Mouse (Mus musculus): ENCODE data around the gene Cd46. TPM values are rescaled to one million over a fixed set of nuclear protein-coding genes. Genes with fewer than 3 reads are reported as not detected.

The Cd46 gene
- polyA plus RNA-seq, 1 experiment, result 5.5 TPM

GRCm38 (mm10) chr1:195100693-195101092 lies 8.6 kb upstream of the Cd46 start:
- TF ChIP-seq CTCF (IDR thresholded peaks at IDR 0.05; ENCODE audit: borderline replicate concordance, insufficient read depth, low read depth, low read length) (no peak), POLR2A (IDR thresholded peaks at IDR 0.05; ENCODE audit: borderline replicate concordance, insufficient read depth, low read length) (no peak)
- DNase-seq, result no peak
- no peaks in the 10 kb centered on the region for H3K27me3 ChIP-seq (ENCODE audit: control insufficient read depth, insufficient read depth, low read length)
- no peak overlapping the region for H3K4me3 ChIP-seq (replicated peaks; ENCODE audit: insufficient read depth, low read depth, low read length)
- 96% methylated on average over 4 of the region's 4 CpGs for WGBS
- H3K4me1 ChIP-seq (ENCODE audit: control insufficient read depth, insufficient read depth, low read length), result no peaks in the 10 kb centered on the region
- H3K27ac ChIP-seq (ENCODE audit: insufficient read depth, low read length), result no peak overlapping the region

- WGBS, result 100% methylated on average over 1 of the region's 1 CpGs
- no peak for TF ChIP-seq POLR2A (IDR thresholded peaks at IDR 0.05; ENCODE audit: borderline replicate concordance, insufficient read depth, low read length)
- no peak for TF ChIP-seq CTCF (IDR thresholded peaks at IDR 0.05; ENCODE audit: borderline replicate concordance, insufficient read depth, low read depth, low read length)
- DNase-seq, result no peak
- H3K4me1 ChIP-seq (ENCODE audit: control insufficient read depth, insufficient read depth, low read length), result no peaks in the 10 kb centered on the region
- H3K27me3 ChIP-seq (ENCODE audit: control insufficient read depth, insufficient read depth, low read length), result no peaks in the 10 kb centered on the region
- no peak overlapping the region for H3K27ac ChIP-seq (ENCODE audit: insufficient read depth, low read length)
- no peak overlapping the region for H3K4me3 ChIP-seq (replicated peaks; ENCODE audit: insufficient read depth, low read depth, low read length)
Measured at GRCm38 (mm10) chr1:195098004-195098403, 6.0 kb upstream of the Cd46 start.

- Histone ChIP-seq H3K4me3 (replicated peaks; ENCODE audit: insufficient read depth, low read depth, low read length) (peak overlapping the region; percentile 1), H3K27ac (ENCODE audit: insufficient read depth, low read length) (no peak overlapping the region), H3K27me3 (ENCODE audit: control insufficient read depth, insufficient read depth, low read length) (peaks cover 1% of the 10 kb centered on the region; the same call in 1 of the 2 replicates), H3K4me1 (ENCODE audit: control insufficient read depth, insufficient read depth, low read length) (no peaks in the 10 kb centered on the region)
- DNase-seq, result no peak
- 28% methylated on average over 11 of the region's 11 CpGs for WGBS
- TF ChIP-seq POLR2A (IDR thresholded peaks at IDR 0.05; ENCODE audit: borderline replicate concordance, insufficient read depth, low read length) (no peak), CTCF (IDR thresholded peaks at IDR 0.05; ENCODE audit: borderline replicate concordance, insufficient read depth, low read depth, low read length) (no peak)
Measured at GRCm38 (mm10) chr1:195091699-195092219, 290 bp downstream of the Cd46 start.

GRCm38 (mm10) chr1:195082142-195082541 lies 9.9 kb downstream of the Cd46 start:
- no peak overlapping the region for H3K4me3 ChIP-seq (replicated peaks; ENCODE audit: insufficient read depth, low read depth, low read length)
- H3K27ac ChIP-seq (ENCODE audit: insufficient read depth, low read length), result no peak overlapping the region
- no peak for DNase-seq
- TF ChIP-seq POLR2A (IDR thresholded peaks at IDR 0.05; ENCODE audit: borderline replicate concordance, insufficient read depth, low read length) (no peak), CTCF (IDR thresholded peaks at IDR 0.05; ENCODE audit: borderline replicate concordance, insufficient read depth, low read depth, low read length) (no peak)
- H3K27me3 ChIP-seq (ENCODE audit: control insufficient read depth, insufficient read depth, low read length), result no peaks in the 10 kb centered on the region
- H3K4me1 ChIP-seq (ENCODE audit: control insufficient read depth, insufficient read depth, low read length), result no peaks in the 10 kb centered on the region

- H3K4me3 ChIP-seq (replicated peaks; ENCODE audit: insufficient read depth, low read depth, low read length), result no peak overlapping the region
- peak in 1 of 2 experiments; percentile 54 for DNase-seq
- H3K4me1 ChIP-seq (ENCODE audit: control insufficient read depth, insufficient read depth, low read length), result no peaks in the 10 kb centered on the region
- H3K27me3 ChIP-seq (ENCODE audit: control insufficient read depth, insufficient read depth, low read length), result no peaks in the 10 kb centered on the region
- no peak overlapping the region for H3K27ac ChIP-seq (ENCODE audit: insufficient read depth, low read length)
- TF ChIP-seq CTCF (IDR thresholded peaks at IDR 0.05; ENCODE audit: borderline replicate concordance, insufficient read depth, low read depth, low read length), result peak; percentile 19; the same call in 1 of the 2 replicates
- TF ChIP-seq POLR2A (IDR thresholded peaks at IDR 0.05; ENCODE audit: borderline replicate concordance, insufficient read depth, low read length), result no peak
Measured at GRCm38 (mm10) chr1:195040437-195040836, 51.6 kb downstream of the Cd46 start.

GRCm38 (mm10) chr1:195038386-195038785 lies 53.7 kb downstream of the Cd46 start:
- no peak for DNase-seq
- 56% methylated on average over 1 of the region's 1 CpGs for WGBS

GRCm38 (mm10) chr1:195037985-195038384 lies 54.1 kb downstream of the Cd46 start:
- Histone ChIP-seq H3K4me3 (replicated peaks; ENCODE audit: insufficient read depth, low read depth, low read length) (no peak overlapping the region), H3K27ac (ENCODE audit: insufficient read depth, low read length) (no peak overlapping the region), H3K4me1 (ENCODE audit: control insufficient read depth, insufficient read depth, low read length) (no peaks in the 10 kb centered on the region; the same call in 1 of the 2 replicates), H3K27me3 (ENCODE audit: control insufficient read depth, insufficient read depth, low read length) (no peaks in the 10 kb centered on the region)
- 93% methylated on average over 1 of the region's 1 CpGs for WGBS
- TF ChIP-seq CTCF (IDR thresholded peaks at IDR 0.05; ENCODE audit: borderline replicate concordance, insufficient read depth, low read depth, low read length) (no peak), POLR2A (IDR thresholded peaks at IDR 0.05; ENCODE audit: borderline replicate concordance, insufficient read depth, low read length) (no peak)
- no peak for DNase-seq

More at GRCm38 (mm10) chr1:195038386-195038785, 53.7 kb downstream of the Cd46 start:
- H3K27me3 ChIP-seq (ENCODE audit: control insufficient read depth, insufficient read depth, low read length), result no peaks in the 10 kb centered on the region
- H3K4me3 ChIP-seq (replicated peaks; ENCODE audit: insufficient read depth, low read depth, low read length), result no peak overlapping the region
- no peaks in the 10 kb centered on the region; the same call in 1 of the 2 replicates for H3K4me1 ChIP-seq (ENCODE audit: control insufficient read depth, insufficient read depth, low read length)
- no peak for TF ChIP-seq CTCF (IDR thresholded peaks at IDR 0.05; ENCODE audit: borderline replicate concordance, insufficient read depth, low read depth, low read length)
- TF ChIP-seq POLR2A (IDR thresholded peaks at IDR 0.05; ENCODE audit: borderline replicate concordance, insufficient read depth, low read length), result no peak
- H3K27ac ChIP-seq (ENCODE audit: insufficient read depth, low read length), result no peak overlapping the region

GRCm38 (mm10) chr1:195037483-195037882 lies 54.6 kb downstream of the Cd46 start:
- no peak for DNase-seq
- WGBS, result 86% methylated on average over 6 of the region's 6 CpGs
- no peak overlapping the region for H3K4me3 ChIP-seq (replicated peaks; ENCODE audit: insufficient read depth, low read depth, low read length)
- H3K27me3 ChIP-seq (ENCODE audit: control insufficient read depth, insufficient read depth, low read length), result no peaks in the 10 kb centered on the region
- H3K27ac ChIP-seq (ENCODE audit: insufficient read depth, low read length), result no peak overlapping the region
- TF ChIP-seq CTCF (IDR thresholded peaks at IDR 0.05; ENCODE audit: borderline replicate concordance, insufficient read depth, low read depth, low read length) (no peak), POLR2A (IDR thresholded peaks at IDR 0.05; ENCODE audit: borderline replicate concordance, insufficient read depth, low read length) (no peak)
- H3K4me1 ChIP-seq (ENCODE audit: control insufficient read depth, insufficient read depth, low read length), result no peaks in the 10 kb centered on the region; the same call in 1 of the 2 replicates

Measured in cerebellum, adult 2 months (tissue).